Mouse (Mus musculus): ENCODE measurements at regions not wholly inside any gene's neighbourhood (a gene's known extent, or its start where the extent isn't known, plus 50 kb on each side); places are given as distances from the start of the nearest gene placed in this dataset.

GRCm38 (mm10) chr6:104402348-104402747 is 90.2 kb upstream of the Cntn6 start:
- WGBS: 59% methylated on average over 3 of the region's 3 CpGs
- Histone ChIP-seq H3K4me3 (ENCODE audit: low read length) (no peak overlapping the region), H3K27ac (no peak overlapping the region), H3K9ac (replicated peaks; ENCODE audit: low read length) (no peak overlapping the region), H3K36me3 (ENCODE audit: insufficient read depth, low read length) (no peaks in the 10 kb centered on the region), H3K27me3 (ENCODE audit: insufficient read depth, low read length) (no peaks in the 10 kb centered on the region), H3K4me2 (ENCODE audit: low read depth, low read length) (no peak overlapping the region), H3K9me3 (ENCODE audit: low read length) (no peaks in the 10 kb centered on the region), H3K4me1 (ENCODE audit: insufficient read depth, low read length) (no peaks in the 10 kb centered on the region)
- DNase-seq (ENCODE audit: low spot score): peak; percentile 7
- ATAC-seq: no peak
- TF ChIP-seq CTCF (IDR thresholded peaks at IDR 0.05; ENCODE audit: low read depth): no peak

- no peaks in the 10 kb centered on the region for H3K27me3 ChIP-seq (ENCODE audit: insufficient read depth, low read length)
- H3K4me2 ChIP-seq (ENCODE audit: low read depth, low read length): no peak overlapping the region
- H3K36me3 ChIP-seq (ENCODE audit: insufficient read depth, low read length): no peaks in the 10 kb centered on the region
- DNase-seq (ENCODE audit: low spot score) (no peak), ATAC-seq (no peak)
- no peak overlapping the region for H3K27ac ChIP-seq
- no peak overlapping the region for H3K9ac ChIP-seq (replicated peaks; ENCODE audit: low read length)
- no peaks in the 10 kb centered on the region for H3K4me1 ChIP-seq (ENCODE audit: insufficient read depth, low read length)
- WGBS: 92% methylated on average over 3 of the region's 3 CpGs
- H3K4me3 ChIP-seq (ENCODE audit: low read length): no peak overlapping the region
- no peaks in the 10 kb centered on the region for H3K9me3 ChIP-seq (ENCODE audit: low read length)
- no peak for TF ChIP-seq CTCF (IDR thresholded peaks at IDR 0.05; ENCODE audit: low read depth)
Measured at GRCm38 (mm10) chr6:104403951-104404350, 88.6 kb upstream of the Cntn6 start.

- 85% methylated on average over 6 of the region's 6 CpGs for WGBS
- no peaks in the 10 kb centered on the region for H3K4me1 ChIP-seq (ENCODE audit: insufficient read depth, low read length)
- ATAC-seq (no peak), DNase-seq (ENCODE audit: low spot score) (no peak)
- H3K27me3 ChIP-seq (ENCODE audit: insufficient read depth, low read length): no peaks in the 10 kb centered on the region
- no peaks in the 10 kb centered on the region for H3K36me3 ChIP-seq (ENCODE audit: insufficient read depth, low read length)
- H3K27ac ChIP-seq: no peak overlapping the region
- no peak overlapping the region for H3K9ac ChIP-seq (replicated peaks; ENCODE audit: low read length)
- no peaks in the 10 kb centered on the region for H3K9me3 ChIP-seq (ENCODE audit: low read length)
- H3K4me3 ChIP-seq (ENCODE audit: low read length): no peak overlapping the region
- no peak for TF ChIP-seq CTCF (IDR thresholded peaks at IDR 0.05; ENCODE audit: low read depth)
- H3K4me2 ChIP-seq (ENCODE audit: low read depth, low read length): no peak overlapping the region
Measured at GRCm38 (mm10) chr6:104420679-104421208, 71.8 kb upstream of the Cntn6 start.

- no peak overlapping the region for H3K9ac ChIP-seq (replicated peaks; ENCODE audit: low read length)
- H3K9me3 ChIP-seq (ENCODE audit: low read length): no peaks in the 10 kb centered on the region
- TF ChIP-seq CTCF (IDR thresholded peaks at IDR 0.05; ENCODE audit: low read depth): no peak
- DNase-seq (ENCODE audit: low spot score) (no peak), ATAC-seq (no peak)
- H3K27me3 ChIP-seq (ENCODE audit: insufficient read depth, low read length): no peaks in the 10 kb centered on the region
- H3K4me3 ChIP-seq (ENCODE audit: low read length): no peak overlapping the region
- WGBS: 76% methylated on average over 3 of the region's 3 CpGs
- no peaks in the 10 kb centered on the region for H3K4me1 ChIP-seq (ENCODE audit: insufficient read depth, low read length)
- no peak overlapping the region for H3K27ac ChIP-seq
- no peak overlapping the region for H3K4me2 ChIP-seq (ENCODE audit: low read depth, low read length)
- no peaks in the 10 kb centered on the region for H3K36me3 ChIP-seq (ENCODE audit: insufficient read depth, low read length)
Measured at GRCm38 (mm10) chr6:104437991-104438390, 54.6 kb upstream of the Cntn6 start.

Data from hindbrain, postnatal 0 days (tissue).